Mouse (Mus musculus) limb, embryonic 15.5 days (tissue): ENCODE data around the gene Reg3a. TPM values are rescaled to one million over a fixed set of nuclear protein-coding genes. Genes with fewer than 3 reads are reported as not detected.

ENCODE experiments used
- polyA plus RNA-seq: library from polyadenylated mRNA; unstranded; fragments of >200 nt; fragmentation: Nextera tagmentation; extraction: Ambion mirVana; gene quantifications from 2 replicates; pipeline ENCODE4 v1.2.1, GENCODE M21; 2015

Reg3a gene
- polyA plus RNA-seq, 1 experiment from 2014 or later, result not detected

Other genes starting within 250 kb of the Reg3a start
- gene Reg3b, start 10.1 kb upstream of the Reg3a start, polyA plus RNA-seq, result not detected in 2 replicates
- not detected in 2 replicates for gene Reg3d, start 1.8 kb upstream of the Reg3a start, polyA plus RNA-seq
- not detected in 2 replicates for gene Reg2, start 14.9 kb downstream of the Reg3a start, polyA plus RNA-seq
- not detected in 2 replicates for gene Reg1, start 42.0 kb downstream of the Reg3a start, polyA plus RNA-seq
- gene Reg3g, start 88.2 kb downstream of the Reg3a start, polyA plus RNA-seq, result not detected in 2 replicates